Mouse (Mus musculus) liver, adult 2 months (tissue): ENCODE measurements at regions not wholly inside any gene's neighbourhood (a gene's known extent, or its start where the extent isn't known, plus 50 kb on each side); places are given as distances from the start of the nearest gene placed in this dataset.

Experiments
- CTCF ChIP-seq: fragments of 200-500 bp; IDR thresholded peaks from 2 replicates; pipeline ENCODE4 v1.5.1; 2011; ENCODE audit warnings: low read depth, low read length, control low read depth
- POLR2A ChIP-seq: fragments of 200-500 bp; IDR thresholded peaks from 2 replicates; pipeline ENCODE4 v1.6.1; 2011; ENCODE audit warnings: low read length, control low read depth; ENCODE audit not compliant: insufficient read depth; ENCODE audit errors: extremely low read depth

GRCm38 (mm10) chr11:64278259-64279003 is 156.7 kb upstream of the Hs3st3a1 start:
- no peak for TF ChIP-seq POLR2A
- no peak for TF ChIP-seq CTCF
